13 mouse cellular contexts compared by ENCODE assay signal in genomic region chr8:128435749-128436148, GRCm38 (mm10).
"Had no signal": no experiment of that assay in that cellular context is flagged by ENCODE, and none has a peak within 500 bp of the region (broad histone marks: within the 10 kb centered on the region; RNA-seq: fewer than 3 reads in every experiment).

No protein-coding gene starts in this region.

- H3K9ac ChIP-seq: liver, embryonic 15.5 days; midbrain, embryonic 13.5 days had no signal

- H3K4me3 ChIP-seq: left cerebral cortex, adult 2 months; limb, embryonic 10.5 days; liver, embryonic 15.5 days; midbrain, embryonic 13.5 days had no signal

- H3K9me3 ChIP-seq: limb, embryonic 10.5 days; liver, embryonic 15.5 days; midbrain, embryonic 13.5 days had no signal

- H3K4me2 ChIP-seq: liver, embryonic 11.5 days; liver, embryonic 15.5 days; midbrain, embryonic 13.5 days had no signal

- H3K27me3 ChIP-seq: liver, embryonic 15.5 days; midbrain, embryonic 13.5 days had no signal

- ATAC-seq: lung, postnatal 0 days; midbrain, embryonic 13.5 days had no signal

- DNase-seq: kidney, adult 8-10 months; kidney, postnatal 25 days; lung, adult 2 months; lung, postnatal 36 days; right cerebral cortex, adult 18-20 months; right cerebral cortex, postnatal 25 days; thymus, postnatal 36 days had no signal

- H3K36me3 ChIP-seq: liver, embryonic 15.5 days had no signal

- H3K27ac ChIP-seq: left cerebral cortex, adult 2 months; limb, embryonic 10.5 days; liver, embryonic 15.5 days; midbrain, embryonic 13.5 days had no signal

- H3K4me1 ChIP-seq: liver, embryonic 15.5 days had no signal
